Mouse (Mus musculus) C2C12 (cell line): ENCODE measurements around the gene Vat1. TPM values are rescaled to one million over a fixed set of nuclear protein-coding genes. Genes with fewer than 3 reads are reported as not detected.
A peak's percentile ranks its signal among the peaks of the same experiment; 100 is the strongest.
"Not testable (repeated sequence)": the region's sequence is repeated elsewhere in the genome, so short reads cannot be mapped to it uniquely, and the experiment has no call there.

ENCODE experiments used
- H3K27me3 ChIP-seq: one replicate; pipeline ENCODE4 v1.6.1; 2011; ENCODE audit not compliant: control insufficient read depth, insufficient read depth, insufficient read length
- H3K36me3 ChIP-seq: one replicate; pipeline ENCODE4 v1.6.1; 2011; ENCODE audit not compliant: control insufficient read depth, insufficient read depth
- H3K4me3 ChIP-seq: one replicate; pipeline ENCODE4 v1.5.1; 2011; ENCODE audit warnings: mild to moderate bottlenecking, control low read depth; ENCODE audit not compliant: poor library complexity, insufficient read depth, severe bottlenecking
- H3K79me2 ChIP-seq: one replicate; pipeline ENCODE4 v1.6.1; 2011; ENCODE audit not compliant: control insufficient read depth, insufficient read depth
- H3K79me3 ChIP-seq: one replicate; pipeline ENCODE4 v1.6.1; 2011; ENCODE audit warnings: low read depth, control low read depth
- H3ac ChIP-seq: one replicate; pipeline ENCODE3; 2011; ENCODE audit warnings: low read depth; ENCODE audit not compliant: control insufficient read depth, insufficient read length
- CEBPB ChIP-seq: IDR thresholded peaks from one replicate; pipeline ENCODE4 v1.6.1; 2011; ENCODE audit warnings: low read depth, mild to moderate bottlenecking, control low read depth, moderate library complexity
- CTCF ChIP-seq: IDR thresholded peaks from one replicate; pipeline ENCODE4 v1.5.1; 2011; ENCODE audit not compliant: control insufficient read depth, insufficient read depth, insufficient read length
- FOSL1 ChIP-seq: IDR thresholded peaks from one replicate; pipeline ENCODE4 v1.8.0; 2011; ENCODE audit warnings: mild to moderate bottlenecking, low read length; ENCODE audit not compliant: poor library complexity, insufficient read depth, severe bottlenecking
- MAX ChIP-seq: IDR thresholded peaks from one replicate; pipeline ENCODE4 v1.6.1; 2011; ENCODE audit warnings: mild to moderate bottlenecking, control low read depth
- MYOD1 ChIP-seq: IDR thresholded peaks from one replicate; pipeline ENCODE4 v1.6.1; 2011; ENCODE audit warnings: low read depth; ENCODE audit not compliant: control insufficient read depth, insufficient read length
- MYOG ChIP-seq: IDR thresholded peaks from one replicate; pipeline ENCODE4 v1.6.1; 2011; ENCODE audit not compliant: control insufficient read depth, insufficient read length; ENCODE audit errors: extremely low read depth
- USF1 ChIP-seq: IDR thresholded peaks from one replicate; pipeline ENCODE4 v1.6.1; 2011; ENCODE audit warnings: low read depth, mild to moderate bottlenecking, control low read depth, moderate library complexity
- polyA plus RNA-seq: library from polyadenylated mRNA; unstranded; fragments of >200 nt; fragmentation: generic; extraction: Trizol; gene quantifications from one replicate; pipeline ENCODE4 v1.2.1, GENCODE M21; 2012; ENCODE audit warnings: missing spikeins

The Vat1 gene
- polyA plus RNA-seq, 1 experiment: 306 TPM

- H3K79me3 ChIP-seq: peaks cover 4% of the 10 kb centered on the region
- H3K4me3 ChIP-seq: no peak overlapping the region
- TF ChIP-seq MAX (no peak), USF1 (no peak), CEBPB (no peak), CTCF (no peak)
- H3K36me3 ChIP-seq: no peaks in the 10 kb centered on the region
- peaks cover 12% of the 10 kb centered on the region for H3K79me2 ChIP-seq
- H3K27me3 ChIP-seq: no peaks in the 10 kb centered on the region
- H3ac ChIP-seq: no peak overlapping the region
Observed at GRCm38 (mm10) chr11:101469155-101469554, 3.1 kb upstream of the Vat1 start.

DNA sequence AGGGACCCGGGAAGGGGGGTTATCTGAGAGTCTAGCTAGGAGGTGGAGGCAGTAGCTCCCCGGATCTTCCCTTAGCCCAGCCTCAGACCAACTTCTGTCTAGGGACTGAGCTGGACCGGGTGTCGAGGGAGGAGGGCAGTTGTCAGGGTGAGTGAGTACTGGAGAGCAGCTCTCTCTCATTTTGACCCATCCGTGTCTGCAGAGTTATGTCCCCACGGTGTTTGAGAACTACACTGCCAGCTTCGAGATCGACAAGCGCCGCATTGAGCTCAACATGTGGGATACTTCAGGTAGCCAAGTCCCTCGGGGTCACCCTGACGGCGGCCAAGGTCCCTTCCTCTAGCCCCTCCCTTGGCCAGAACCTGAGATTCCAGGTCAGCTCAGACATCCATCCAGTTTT, 2.7 kb upstream of the Vat1 start:
- no peak overlapping the region for H3K4me3 ChIP-seq
- H3ac ChIP-seq: no peak overlapping the region
- H3K79me2 ChIP-seq: peaks cover 16% of the 10 kb centered on the region
- H3K36me3 ChIP-seq: no peaks in the 10 kb centered on the region
- TF ChIP-seq CEBPB: no peak
- TF ChIP-seq MYOD1: no peak
- TF ChIP-seq MYOG: no peak
- TF ChIP-seq CTCF: no peak
- TF ChIP-seq MAX: no peak
- TF ChIP-seq FOSL1: no peak
- no peak for TF ChIP-seq USF1
- peaks cover 6% of the 10 kb centered on the region for H3K79me3 ChIP-seq
- no peaks in the 10 kb centered on the region for H3K27me3 ChIP-seq

- peak overlapping the region; percentile 56 for H3ac ChIP-seq
- peaks cover 21% of the 10 kb centered on the region for H3K79me2 ChIP-seq
- no peaks in the 10 kb centered on the region for H3K27me3 ChIP-seq
- H3K79me3 ChIP-seq: peaks cover 6% of the 10 kb centered on the region
- no peaks in the 10 kb centered on the region for H3K36me3 ChIP-seq
- TF ChIP-seq CTCF: no peak
- no peak for TF ChIP-seq MYOD1
- no peak for TF ChIP-seq MAX
- TF ChIP-seq MYOG: no peak
- no peak for TF ChIP-seq CEBPB
- no peak for TF ChIP-seq FOSL1
- peak overlapping the region; percentile 36 for H3K4me3 ChIP-seq
Observed at GRCm38 (mm10) chr11:101468263-101468688, 2.2 kb upstream of the Vat1 start.

DNA sequence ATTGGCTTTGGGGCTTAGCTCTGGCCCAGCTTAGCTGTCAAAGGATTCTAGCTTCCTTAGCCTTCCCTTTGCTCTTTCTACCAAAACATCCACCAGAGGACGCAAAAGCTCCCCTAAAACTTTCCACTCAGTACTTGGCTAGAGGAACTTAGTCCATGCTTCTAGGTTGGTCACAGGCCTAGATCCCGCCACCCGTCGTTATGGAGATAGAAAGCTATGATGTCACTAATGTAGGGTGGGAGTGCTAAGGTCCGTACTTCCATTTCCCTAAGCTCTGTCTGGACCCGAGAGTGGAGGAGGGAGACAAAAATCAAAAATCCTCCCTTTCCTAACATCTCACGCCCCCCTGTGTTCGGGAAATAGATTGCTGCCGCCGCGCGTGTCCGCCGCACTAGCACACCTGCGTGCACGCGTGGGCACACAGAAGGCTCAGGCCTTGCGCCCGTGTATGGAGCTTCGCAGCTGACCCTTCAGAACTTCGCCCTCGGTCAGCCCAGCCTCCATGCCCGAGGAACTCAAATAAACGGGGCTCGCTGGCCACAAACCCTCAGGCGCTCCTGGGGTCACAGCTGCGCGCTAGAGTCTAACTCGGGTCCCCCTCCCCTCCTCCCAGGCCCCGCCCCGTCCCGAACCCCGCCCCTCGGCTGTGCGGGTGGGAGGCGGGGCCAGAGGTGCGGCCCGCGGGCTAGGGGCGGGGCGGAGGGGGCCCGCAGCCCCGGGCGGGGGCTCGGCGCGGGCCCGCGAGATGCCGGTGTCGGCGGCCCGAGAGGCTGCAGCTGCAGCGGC, 1.6 kb upstream of the Vat1 start:
- peaks cover 27% of the 10 kb centered on the region for H3K79me2 ChIP-seq
- peaks cover 6% of the 10 kb centered on the region for H3K79me3 ChIP-seq
- no peak for TF ChIP-seq FOSL1
- no peak for TF ChIP-seq MYOG
- TF ChIP-seq CTCF: peak; percentile 42
- TF ChIP-seq CEBPB: no peak
- TF ChIP-seq MYOD1: no peak
- H3ac ChIP-seq: peak overlapping the region; percentile 58
- peaks cover 2% of the 10 kb centered on the region for H3K36me3 ChIP-seq
- no peaks in the 10 kb centered on the region for H3K27me3 ChIP-seq
- H3K4me3 ChIP-seq: peak overlapping the region; percentile 36

GRCm38 (mm10) chr11:101466552-101466950, 521 bp upstream of the Vat1 start:
- Histone ChIP-seq H3K4me3 (peak overlapping the region; percentile 84), H3K79me2 (peaks cover 32% of the 10 kb centered on the region), H3K36me3 (peaks cover 13% of the 10 kb centered on the region)
- not testable (repeated sequence) for H3K79me3 ChIP-seq, H3K27me3 ChIP-seq, H3ac ChIP-seq

DNA sequence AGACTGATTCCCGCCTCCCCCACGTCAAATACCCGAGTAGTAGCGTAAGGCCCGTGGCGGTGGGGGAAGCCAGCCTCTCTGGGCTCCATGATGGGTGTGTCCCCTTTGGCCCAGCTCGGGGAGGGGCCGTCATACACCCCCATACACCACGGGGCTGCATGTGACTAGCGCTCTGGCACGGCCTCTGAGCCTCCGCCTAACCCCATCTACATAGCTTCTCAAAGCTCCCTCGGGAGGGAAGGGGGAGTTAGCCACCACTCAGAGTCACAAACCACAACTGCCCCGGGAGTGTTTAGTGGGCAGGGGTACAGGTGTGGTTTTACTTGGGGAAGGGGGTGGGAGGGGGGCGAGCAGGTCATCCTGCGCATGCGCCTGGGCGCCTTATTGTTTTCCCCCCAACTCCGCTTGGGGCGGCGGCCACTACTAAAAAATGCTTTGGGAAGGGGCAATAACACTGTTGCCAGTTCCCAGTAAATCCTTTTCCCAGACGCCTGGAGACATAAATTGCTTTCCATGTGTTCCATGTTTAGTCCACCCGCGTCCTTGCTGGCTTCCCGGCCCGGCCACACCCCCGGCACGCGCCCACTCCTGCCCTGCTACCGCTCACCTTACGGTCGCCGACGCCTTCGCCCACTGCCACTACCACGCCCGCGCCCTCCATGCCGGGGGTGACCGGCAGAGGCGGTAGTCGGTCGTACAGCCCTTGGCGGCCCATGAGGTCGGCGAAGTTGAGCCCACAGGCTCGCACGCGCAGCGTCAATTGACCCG, 745 bp downstream of the Vat1 start:
- TF ChIP-seq CEBPB (no peak), USF1 (peak; percentile 73), MYOD1 (no peak), MAX (peak; percentile 34), CTCF (peak; percentile 7)
- H3K79me3 ChIP-seq: peaks cover 6% of the 10 kb centered on the region
- no peaks in the 10 kb centered on the region for H3K27me3 ChIP-seq
- H3ac ChIP-seq: peak overlapping the region; percentile 88
- peaks cover 32% of the 10 kb centered on the region for H3K79me2 ChIP-seq
- peak overlapping the region; percentile 84 for H3K4me3 ChIP-seq
- H3K36me3 ChIP-seq: peaks cover 24% of the 10 kb centered on the region
